Mouse (Mus musculus): ENCODE measurements at regions not wholly inside any gene's neighbourhood (a gene's known extent, or its start where the extent isn't known, plus 50 kb on each side); places are given as distances from the start of the nearest gene placed in this dataset.

DNA sequence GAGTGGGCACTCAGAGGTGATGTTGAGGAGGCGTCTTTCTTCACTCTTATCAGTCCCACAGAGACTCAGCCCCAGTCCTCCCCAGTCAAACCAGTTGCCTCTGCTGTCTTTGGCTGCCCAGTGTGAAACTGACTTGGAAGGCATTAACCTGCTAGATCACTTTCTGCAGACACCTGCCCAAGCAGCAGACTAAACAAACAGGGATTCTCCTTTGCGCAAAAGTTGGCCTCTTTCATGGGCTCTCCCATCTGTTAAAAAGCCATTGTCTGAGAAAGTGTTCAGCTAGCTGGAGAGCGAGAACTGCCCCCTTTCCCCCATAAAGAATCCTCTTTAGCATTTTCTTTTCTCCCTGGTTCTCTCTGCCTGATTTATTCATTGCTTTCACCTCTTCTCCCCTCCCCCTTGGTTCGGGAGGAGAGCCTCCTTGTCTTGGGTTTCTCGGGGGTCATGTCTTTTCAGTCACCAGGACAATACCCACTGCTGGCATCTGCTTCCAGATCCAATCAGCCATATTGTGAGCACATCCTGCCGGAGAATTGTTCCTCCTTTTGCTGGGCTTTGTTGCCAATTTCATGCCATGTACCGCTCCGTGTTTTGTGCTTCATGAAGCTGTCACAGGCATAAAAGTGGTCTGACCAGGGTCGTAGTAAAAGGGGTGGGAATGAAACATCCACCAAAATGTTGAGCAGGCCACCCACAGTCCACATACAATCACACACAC, 143.7 kb downstream of the Nkx6-1 start:
- no peaks in the 10 kb centered on the region for H3K36me3 ChIP-seq (ENCODE audit: control insufficient read depth, insufficient read depth, low read length)
- H3K9me3 ChIP-seq (ENCODE audit: control insufficient read depth, low read length): no peaks in the 10 kb centered on the region
- 48% methylated on average over 9 of the region's 9 CpGs for WGBS
- no peak overlapping the region for H3K27ac ChIP-seq (ENCODE audit: low read length)
- H3K4me1 ChIP-seq (replicated peaks; ENCODE audit: control insufficient read depth, insufficient read depth, low read length): no peaks in the 10 kb centered on the region
- H3K4me2 ChIP-seq (ENCODE audit: low read depth, low read length): no peak overlapping the region
- no peak overlapping the region for H3K9ac ChIP-seq (ENCODE audit: low read length)
- no peak for ATAC-seq (ENCODE audit: low read depth)
- H3K27me3 ChIP-seq (ENCODE audit: control insufficient read depth, insufficient read depth, low read depth, low read length): peaks cover 4% of the 10 kb centered on the region; the same call in 1 of the 2 replicates
- no peak overlapping the region for H3K4me3 ChIP-seq (ENCODE audit: low read length)

- H3K9ac ChIP-seq (ENCODE audit: low read length): no peak overlapping the region
- whole genome bisulfite sequencing: 41% methylated on average over 14 of the region's 14 CpGs
- H3K4me1 ChIP-seq (replicated peaks; ENCODE audit: control insufficient read depth, insufficient read depth, low read length): no peaks in the 10 kb centered on the region
- H3K4me3 ChIP-seq (ENCODE audit: low read length): no peak overlapping the region
- H3K4me2 ChIP-seq (ENCODE audit: low read depth, low read length): no peak overlapping the region
- ATAC-seq (ENCODE audit: low read depth): no peak
- H3K27me3 ChIP-seq (ENCODE audit: control insufficient read depth, insufficient read depth, low read depth, low read length): peaks cover 4% of the 10 kb centered on the region; the same call in 1 of the 2 replicates
- no peaks in the 10 kb centered on the region for H3K36me3 ChIP-seq (ENCODE audit: control insufficient read depth, insufficient read depth, low read length)
- H3K27ac ChIP-seq (ENCODE audit: low read length): no peak overlapping the region
- no peaks in the 10 kb centered on the region for H3K9me3 ChIP-seq (ENCODE audit: control insufficient read depth, low read length)
Observed at GRCm38 (mm10) chr5:101518791-101519547, 145.8 kb downstream of the Nkx6-1 start.

- Histone ChIP-seq H3K4me1 (replicated peaks; ENCODE audit: control insufficient read depth, insufficient read depth, low read length) (no peaks in the 10 kb centered on the region), H3K27ac (ENCODE audit: low read length) (no peak overlapping the region), H3K4me3 (ENCODE audit: low read length) (no peak overlapping the region), H3K27me3 (ENCODE audit: control insufficient read depth, insufficient read depth, low read depth, low read length) (no peaks in the 10 kb centered on the region), H3K9ac (ENCODE audit: low read length) (no peak overlapping the region), H3K9me3 (ENCODE audit: control insufficient read depth, low read length) (no peaks in the 10 kb centered on the region), H3K36me3 (ENCODE audit: control insufficient read depth, insufficient read depth, low read length) (no peaks in the 10 kb centered on the region), H3K4me2 (ENCODE audit: low read depth, low read length) (no peak overlapping the region)
- WGBS: 86% methylated on average over 14 of the region's 14 CpGs
- ATAC-seq (ENCODE audit: low read depth): no peak
Observed at GRCm38 (mm10) chr5:101497698-101498048, 167.1 kb downstream of the Nkx6-1 start.

DNA sequence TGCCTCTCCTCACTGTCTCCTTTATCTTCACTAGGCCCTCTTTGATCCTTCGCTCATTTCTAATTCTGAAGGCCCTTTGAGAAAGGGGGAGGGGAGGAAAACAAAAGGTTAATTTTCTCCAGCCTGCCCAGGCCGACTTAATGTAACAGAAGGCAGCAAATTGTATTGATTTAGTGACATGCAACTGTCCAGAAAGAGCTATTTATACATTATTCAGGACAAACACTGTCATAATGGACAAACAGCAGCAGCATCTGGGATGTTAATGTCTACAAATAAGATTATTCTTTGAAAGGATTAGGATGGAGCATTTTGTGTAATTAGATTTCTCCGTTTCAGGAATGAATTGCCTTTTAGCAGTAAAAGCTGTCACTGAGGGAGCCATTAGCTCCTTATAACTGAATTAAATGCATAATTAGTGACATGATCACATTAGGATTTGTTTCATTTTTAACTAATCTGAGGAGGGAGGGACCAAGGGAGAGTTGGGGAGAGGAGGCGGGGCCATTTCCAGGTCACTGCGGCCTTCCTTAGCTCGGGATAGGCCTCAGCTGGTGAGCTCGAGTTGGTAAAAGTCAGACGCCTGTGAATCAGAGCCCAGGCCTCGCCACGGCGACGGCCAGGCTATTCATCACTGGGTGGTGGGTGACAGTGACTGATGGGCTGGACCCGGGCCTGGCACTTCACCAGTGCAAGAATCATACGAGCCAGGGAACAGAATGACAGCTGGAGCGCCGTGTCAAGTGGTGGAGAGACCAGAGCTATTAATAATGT, 167.7 kb downstream of the Nkx6-1 start:
- WGBS: 52% methylated on average over 16 of the region's 16 CpGs
- no peak for ATAC-seq (ENCODE audit: low read depth)
- H3K27me3 ChIP-seq (ENCODE audit: control insufficient read depth, insufficient read depth, low read depth, low read length): no peaks in the 10 kb centered on the region
- H3K4me1 ChIP-seq (replicated peaks; ENCODE audit: control insufficient read depth, insufficient read depth, low read length): no peaks in the 10 kb centered on the region
- no peaks in the 10 kb centered on the region for H3K36me3 ChIP-seq (ENCODE audit: control insufficient read depth, insufficient read depth, low read length)
- H3K27ac ChIP-seq (ENCODE audit: low read length): no peak overlapping the region
- no peak overlapping the region for H3K4me3 ChIP-seq (ENCODE audit: low read length)
- no peak overlapping the region for H3K9ac ChIP-seq (ENCODE audit: low read length)
- no peak overlapping the region for H3K4me2 ChIP-seq (ENCODE audit: low read depth, low read length)
- H3K9me3 ChIP-seq (ENCODE audit: control insufficient read depth, low read length): no peaks in the 10 kb centered on the region

DNA sequence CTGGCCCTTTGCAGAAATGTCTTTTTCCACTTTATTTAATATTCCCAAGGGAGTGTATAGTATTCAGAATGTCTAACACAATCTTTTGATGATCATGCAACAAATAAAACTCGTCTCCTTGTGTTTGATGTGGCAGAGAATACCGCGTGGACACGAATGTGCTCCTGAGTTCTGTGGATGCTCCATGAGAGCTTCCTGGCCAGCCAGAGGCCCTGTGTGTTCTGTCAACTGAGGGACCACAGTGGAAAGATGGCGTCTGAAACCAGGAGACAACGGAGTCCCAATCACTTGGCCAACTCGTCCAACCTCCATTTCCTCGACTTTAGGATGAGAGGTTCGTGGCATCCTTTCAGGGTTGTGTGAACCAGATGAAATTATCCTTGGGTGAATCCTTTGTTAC, 168.6 kb downstream of the Nkx6-1 start:
- ATAC-seq (ENCODE audit: low read depth): no peak
- Histone ChIP-seq H3K36me3 (ENCODE audit: control insufficient read depth, insufficient read depth, low read length) (no peaks in the 10 kb centered on the region), H3K27ac (ENCODE audit: low read length) (no peak overlapping the region), H3K9me3 (ENCODE audit: control insufficient read depth, low read length) (no peaks in the 10 kb centered on the region), H3K27me3 (ENCODE audit: control insufficient read depth, insufficient read depth, low read depth, low read length) (no peaks in the 10 kb centered on the region), H3K4me1 (replicated peaks; ENCODE audit: control insufficient read depth, insufficient read depth, low read length) (no peaks in the 10 kb centered on the region), H3K9ac (ENCODE audit: low read length) (no peak overlapping the region), H3K4me2 (ENCODE audit: low read depth, low read length) (no peak overlapping the region), H3K4me3 (ENCODE audit: low read length) (no peak overlapping the region)
- WGBS: 95% methylated on average over 9 of the region's 9 CpGs

DNA sequence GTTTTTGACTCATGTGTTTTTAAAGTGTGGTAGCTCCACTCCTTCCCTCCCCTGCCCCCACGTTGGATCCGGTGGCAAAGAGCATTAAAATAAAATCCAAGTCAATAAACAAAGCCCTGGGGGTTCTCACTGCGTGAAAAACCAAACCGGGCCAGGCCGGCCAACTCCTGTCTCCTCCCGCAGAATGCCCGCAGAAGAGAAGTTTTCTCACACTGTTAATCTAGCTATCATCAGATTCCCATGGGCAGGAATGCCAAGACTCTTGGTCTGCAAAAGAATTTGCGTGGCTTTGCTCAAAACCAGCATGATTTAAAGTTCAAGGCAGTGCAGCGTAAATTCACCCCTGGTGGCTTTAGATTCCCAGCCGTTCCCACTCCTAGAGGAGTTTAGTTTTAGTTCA, 219.0 kb downstream of the Nkx6-1 start:
- ATAC-seq (ENCODE audit: low read depth): no peak
- Histone ChIP-seq H3K4me2 (ENCODE audit: low read depth, low read length) (no peak overlapping the region), H3K36me3 (ENCODE audit: control insufficient read depth, insufficient read depth, low read length) (no peaks in the 10 kb centered on the region), H3K4me1 (replicated peaks; ENCODE audit: control insufficient read depth, insufficient read depth, low read length) (no peaks in the 10 kb centered on the region), H3K4me3 (ENCODE audit: low read length) (no peak overlapping the region), H3K27me3 (ENCODE audit: control insufficient read depth, insufficient read depth, low read depth, low read length) (no peaks in the 10 kb centered on the region), H3K9ac (ENCODE audit: low read length) (no peak overlapping the region), H3K9me3 (ENCODE audit: control insufficient read depth, low read length) (no peaks in the 10 kb centered on the region), H3K27ac (ENCODE audit: low read length) (no peak overlapping the region)
- 28% methylated on average over 10 of the region's 10 CpGs for WGBS

GRCm38 (mm10) chr5:101441782-101442181, 223.0 kb downstream of the Nkx6-1 start:
- no peak overlapping the region for H3K27ac ChIP-seq (ENCODE audit: low read length)
- no peak for ATAC-seq (ENCODE audit: low read depth)
- no peak overlapping the region for H3K4me3 ChIP-seq (ENCODE audit: low read length)
- no peaks in the 10 kb centered on the region for H3K27me3 ChIP-seq (ENCODE audit: control insufficient read depth, insufficient read depth, low read depth, low read length)
- H3K36me3 ChIP-seq (ENCODE audit: control insufficient read depth, insufficient read depth, low read length): no peaks in the 10 kb centered on the region
- H3K4me2 ChIP-seq (ENCODE audit: low read depth, low read length): no peak overlapping the region
- WGBS: 56% methylated on average over 1 of the region's 1 CpGs
- no peaks in the 10 kb centered on the region for H3K4me1 ChIP-seq (replicated peaks; ENCODE audit: control insufficient read depth, insufficient read depth, low read length)
- H3K9me3 ChIP-seq (ENCODE audit: control insufficient read depth, low read length): no peaks in the 10 kb centered on the region
- no peak overlapping the region for H3K9ac ChIP-seq (ENCODE audit: low read length)

DNA sequence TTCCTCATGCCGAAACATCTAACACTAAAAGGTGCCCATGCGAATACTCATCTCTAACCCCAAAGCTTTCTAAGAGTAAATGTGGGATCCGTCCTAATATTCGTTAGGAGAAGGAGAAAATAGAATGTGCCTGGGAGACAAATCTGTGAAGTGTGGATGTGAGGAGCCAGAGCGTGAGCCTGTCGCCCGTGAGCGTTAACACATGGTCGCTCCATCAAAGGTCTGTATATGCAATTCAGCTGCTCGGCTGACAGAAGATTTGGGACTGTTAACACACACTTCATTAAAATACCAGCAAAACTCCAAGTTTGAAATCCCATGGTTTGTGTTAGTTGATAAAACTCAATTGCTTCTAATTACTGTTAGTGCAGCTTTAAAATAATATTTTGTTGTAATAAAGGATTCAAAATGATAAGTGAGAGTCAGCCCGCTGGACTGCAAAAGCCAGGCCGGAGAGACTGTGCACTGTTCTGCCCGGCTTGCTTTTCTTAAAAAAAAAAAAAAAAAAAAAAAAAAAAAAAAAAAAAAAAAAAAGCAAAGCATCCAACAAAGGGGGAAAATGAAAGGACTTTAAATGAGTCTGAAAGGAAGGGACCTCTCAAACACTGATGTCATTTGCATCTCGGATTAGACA, 227.0 kb downstream of the Nkx6-1 start:
- Histone ChIP-seq H3K9ac (ENCODE audit: low read length) (no peak overlapping the region), H3K4me1 (replicated peaks; ENCODE audit: control insufficient read depth, insufficient read depth, low read length) (no peaks in the 10 kb centered on the region), H3K36me3 (ENCODE audit: control insufficient read depth, insufficient read depth, low read length) (no peaks in the 10 kb centered on the region), H3K27me3 (ENCODE audit: control insufficient read depth, insufficient read depth, low read depth, low read length) (no peaks in the 10 kb centered on the region), H3K9me3 (ENCODE audit: control insufficient read depth, low read length) (no peaks in the 10 kb centered on the region), H3K4me2 (ENCODE audit: low read depth, low read length) (no peak overlapping the region), H3K4me3 (ENCODE audit: low read length) (no peak overlapping the region), H3K27ac (ENCODE audit: low read length) (no peak overlapping the region)
- peak; percentile 90 for ATAC-seq (ENCODE audit: low read depth)
- 46% methylated on average over 14 of the region's 14 CpGs for WGBS
